Mouse (Mus musculus) spleen, adult 2 months (tissue): ENCODE measurements at regions not wholly inside any gene's neighbourhood (a gene's known extent, or its start where the extent isn't known, plus 50 kb on each side); places are given as distances from the start of the nearest gene placed in this dataset.

Experiments
- DNase-seq, 2 experiments: peaks; one replicate each; pipeline versions ENCODE4 v3.0.0 to v3.0.0-alpha.2; 2012 to 2021; ENCODE audit warnings: low spot score in 2 of 2, low read depth in 1 of 2
- H3K27ac ChIP-seq: fragments of 200-500 bp; 2 replicates; pipeline ENCODE4 v1.5.1; 2012; ENCODE audit warnings: low read length, inconsistent platforms; ENCODE audit not compliant: insufficient read depth
- H3K27me3 ChIP-seq: fragments of 200-500 bp; 2 replicates; pipeline ENCODE4 v1.6.1; 2012; ENCODE audit warnings: mild to moderate bottlenecking, moderate library complexity, low read length, inconsistent platforms; ENCODE audit not compliant: control insufficient read depth, insufficient read depth
- H3K36me3 ChIP-seq: fragments of 200-500 bp; 2 replicates; pipeline ENCODE4 v1.6.1; 2012; ENCODE audit warnings: mild to moderate bottlenecking, low read length, inconsistent platforms; ENCODE audit not compliant: control insufficient read depth, insufficient read depth
- H3K4me1 ChIP-seq: fragments of 200-500 bp; 2 replicates; pipeline ENCODE4 v1.6.1; 2011; ENCODE audit warnings: inconsistent platforms; ENCODE audit not compliant: control insufficient read depth, insufficient read depth, insufficient read length
- H3K4me3 ChIP-seq: fragments of 200-500 bp; 2 replicates; pipeline ENCODE4 v1.5.1; 2011; ENCODE audit warnings: mild to moderate bottlenecking, inconsistent platforms; ENCODE audit not compliant: insufficient read depth, insufficient read length; ENCODE audit errors: extremely low read depth
- CTCF ChIP-seq: fragments of 200-500 bp; IDR thresholded peaks from 2 replicates; pipeline ENCODE4 v1.5.1; 2011; ENCODE audit warnings: mild to moderate bottlenecking, inconsistent platforms; ENCODE audit not compliant: insufficient read depth, insufficient read length, insufficient replicate concordance; ENCODE audit errors: extremely low read depth
- POLR2A ChIP-seq: fragments of 200-500 bp; IDR thresholded peaks from 2 replicates; pipeline ENCODE4 v1.6.1; 2011; ENCODE audit warnings: low read depth, low read length, inconsistent platforms
- WGBS: fragments of 180-500 bp; shearing (Covaris S2); methylation state at CpG from one replicate; pipeline ENCODE4 v1.1.7; 2018; 5-methylcytosine and 5-hydroxymethylcytosine counted together

DNA sequence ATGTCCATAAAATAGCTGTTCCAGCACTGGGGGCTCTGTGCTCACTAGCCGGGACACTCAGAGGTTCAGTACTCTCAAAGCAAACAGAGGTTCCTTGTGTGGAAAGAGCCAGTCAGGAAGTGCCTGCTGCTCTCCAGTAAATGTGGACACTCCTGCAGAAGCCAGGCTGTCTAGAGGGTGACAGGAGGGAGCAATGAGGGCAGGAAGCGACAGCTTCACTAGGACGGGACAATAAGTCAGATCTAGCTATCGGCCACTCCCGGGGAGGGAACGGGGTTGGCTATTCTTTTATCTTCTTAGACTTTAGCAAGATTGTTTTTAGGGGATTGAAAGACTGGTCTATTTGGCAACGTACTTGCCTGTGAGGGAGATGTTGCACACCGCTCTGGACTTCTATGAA lies 154.7 kb upstream of the Klf3 start:
- Histone ChIP-seq H3K27ac (no peak overlapping the region), H3K36me3 (no peaks in the 10 kb centered on the region), H3K27me3 (no peaks in the 10 kb centered on the region), H3K4me3 (no peak overlapping the region), H3K4me1 (peaks cover 2% of the 10 kb centered on the region; the same call in 1 of the 2 replicates)
- no peak for DNase-seq
- TF ChIP-seq POLR2A: no peak
- no peak for TF ChIP-seq CTCF
- WGBS: 58% methylated on average over 8 of the region's 8 CpGs

DNA sequence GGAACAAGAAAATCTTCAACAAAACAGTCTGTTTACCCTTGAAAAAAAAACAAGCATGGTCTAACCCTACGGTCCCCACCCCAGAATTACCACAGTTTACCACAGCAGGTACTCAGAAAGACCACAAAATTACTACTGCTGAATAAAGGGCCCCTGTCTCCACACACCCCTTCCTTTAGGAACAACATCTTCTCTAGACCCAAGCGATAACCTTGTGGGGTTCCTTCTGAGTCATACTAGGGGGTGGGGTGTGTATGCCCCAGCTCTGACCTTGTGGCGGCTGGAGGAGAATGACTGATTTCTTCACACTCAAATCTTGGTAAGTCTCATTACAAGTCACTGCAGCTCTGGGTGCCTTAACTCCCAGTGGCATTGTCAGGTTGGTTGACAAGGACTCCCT lies 151.8 kb upstream of the Klf3 start:
- H3K4me3 ChIP-seq: no peak overlapping the region
- H3K4me1 ChIP-seq: peaks cover 2% of the 10 kb centered on the region; the same call in 1 of the 2 replicates
- TF ChIP-seq POLR2A: no peak
- TF ChIP-seq CTCF: no peak
- H3K27me3 ChIP-seq: no peaks in the 10 kb centered on the region
- no peaks in the 10 kb centered on the region for H3K36me3 ChIP-seq
- no peak for DNase-seq
- WGBS: 43% methylated on average over 3 of the region's 3 CpGs
- H3K27ac ChIP-seq: no peak overlapping the region

DNA sequence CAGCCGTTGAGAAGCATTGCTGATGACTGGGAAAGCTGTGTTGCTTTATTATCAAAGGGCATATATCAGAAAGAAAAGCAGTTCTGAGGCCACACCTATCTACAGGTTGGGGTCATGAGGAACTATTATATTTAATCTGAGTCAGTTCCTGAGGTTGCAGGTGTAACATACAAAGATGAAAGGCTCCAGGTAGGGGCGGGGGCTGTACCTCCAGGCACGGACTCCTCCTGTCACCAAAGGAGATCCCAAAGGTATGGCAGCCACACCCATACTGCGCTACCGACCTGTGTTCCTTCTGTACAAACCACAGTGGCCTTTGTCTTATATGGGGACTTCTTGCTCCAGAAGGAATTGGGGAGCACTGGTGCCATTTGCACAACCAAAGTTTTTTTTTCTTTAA lies 149.4 kb upstream of the Klf3 start:
- WGBS: 87% methylated on average over 5 of the region's 5 CpGs
- TF ChIP-seq POLR2A (no peak), CTCF (no peak)
- no peak for DNase-seq
- Histone ChIP-seq H3K27me3 (no peaks in the 10 kb centered on the region), H3K27ac (no peak overlapping the region), H3K36me3 (no peaks in the 10 kb centered on the region), H3K4me1 (peaks cover 2% of the 10 kb centered on the region; the same call in 1 of the 2 replicates), H3K4me3 (no peak overlapping the region)

- Histone ChIP-seq H3K4me3 (no peak overlapping the region), H3K27me3 (no peaks in the 10 kb centered on the region), H3K27ac (no peak overlapping the region), H3K4me1 (peaks cover 7% of the 10 kb centered on the region; the same call in 1 of the 2 replicates), H3K36me3 (no peaks in the 10 kb centered on the region)
- no peak for DNase-seq
- 42% methylated on average over 5 of the region's 5 CpGs for WGBS
- TF ChIP-seq POLR2A (no peak), CTCF (no peak)
Measured at GRCm38 (mm10) chr5:64655286-64655685, 147.9 kb upstream of the Klf3 start.

DNA sequence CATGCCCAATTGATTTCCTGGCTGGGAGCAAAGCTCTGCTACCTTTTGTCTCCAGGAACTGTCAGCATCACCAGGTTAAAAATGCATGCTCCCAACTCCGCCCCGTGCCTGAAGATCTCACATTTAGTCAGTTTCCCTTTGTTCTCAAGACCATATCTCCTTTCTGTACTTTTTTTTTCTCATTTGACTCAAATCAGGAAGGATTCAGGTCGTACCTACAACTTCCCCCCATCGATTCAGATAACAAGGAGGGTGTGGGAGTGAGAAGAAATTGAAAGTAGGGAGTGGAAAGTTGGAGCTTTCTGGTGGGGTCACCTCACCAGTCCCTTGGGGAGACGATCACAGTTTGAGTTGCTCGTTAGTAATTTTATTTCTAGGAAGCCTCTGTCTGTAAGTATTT lies 141.2 kb upstream of the Klf3 start:
- TF ChIP-seq POLR2A (no peak), CTCF (no peak)
- Histone ChIP-seq H3K36me3 (no peaks in the 10 kb centered on the region), H3K27ac (peak overlapping the region; percentile 75), H3K4me3 (no peak overlapping the region), H3K4me1 (peaks cover 15% of the 10 kb centered on the region; the same call in 1 of the 2 replicates), H3K27me3 (no peaks in the 10 kb centered on the region)
- DNase-seq: no peak
- WGBS: 17% methylated on average over 6 of the region's 6 CpGs

DNA sequence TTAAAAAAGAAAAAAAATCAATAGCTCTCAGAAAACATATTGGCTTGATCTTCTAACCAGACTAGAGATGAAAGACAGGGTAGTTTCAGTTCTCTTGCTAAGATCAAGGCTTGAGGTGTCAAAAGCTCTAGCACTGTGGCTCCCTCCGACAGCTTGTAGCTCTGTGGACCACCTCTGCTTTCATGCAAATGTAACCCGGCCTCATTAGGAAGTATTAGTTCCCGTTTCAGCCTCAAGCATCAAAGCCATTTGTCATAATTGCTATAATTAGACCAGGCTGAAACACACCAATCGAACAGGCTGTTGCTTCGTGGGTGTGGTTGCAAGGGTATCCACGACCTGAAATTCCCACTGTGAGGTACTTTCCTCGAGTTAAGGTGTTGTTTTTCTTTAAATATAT lies 140.7 kb upstream of the Klf3 start:
- TF ChIP-seq CTCF: no peak
- 7% methylated on average over 7 of the region's 7 CpGs for WGBS
- DNase-seq: peak; percentile 53 to 71
- Histone ChIP-seq H3K4me1 (peaks cover 15% of the 10 kb centered on the region; the same call in 1 of the 2 replicates), H3K27ac (no peak overlapping the region), H3K36me3 (no peaks in the 10 kb centered on the region), H3K4me3 (no peak overlapping the region), H3K27me3 (no peaks in the 10 kb centered on the region)

- 91% methylated on average over 1 of the region's 1 CpGs for WGBS
- no peak overlapping the region for H3K4me3 ChIP-seq
- DNase-seq: no peak
- peaks cover 15% of the 10 kb centered on the region; the same call in 1 of the 2 replicates for H3K4me1 ChIP-seq
- TF ChIP-seq POLR2A: no peak
- no peak for TF ChIP-seq CTCF
- H3K36me3 ChIP-seq: no peaks in the 10 kb centered on the region
- no peaks in the 10 kb centered on the region for H3K27me3 ChIP-seq
- H3K27ac ChIP-seq: no peak overlapping the region
Measured at GRCm38 (mm10) chr5:64663766-64664165, 139.4 kb upstream of the Klf3 start.
